Mouse (Mus musculus): ENCODE data around the gene Zdhhc14. TPM values are rescaled to one million over a fixed set of nuclear protein-coding genes. Genes with fewer than 3 reads are reported as not detected.

Zdhhc14 gene
- polyA plus RNA-seq, 1 experiment: 0.86 TPM

DNA sequence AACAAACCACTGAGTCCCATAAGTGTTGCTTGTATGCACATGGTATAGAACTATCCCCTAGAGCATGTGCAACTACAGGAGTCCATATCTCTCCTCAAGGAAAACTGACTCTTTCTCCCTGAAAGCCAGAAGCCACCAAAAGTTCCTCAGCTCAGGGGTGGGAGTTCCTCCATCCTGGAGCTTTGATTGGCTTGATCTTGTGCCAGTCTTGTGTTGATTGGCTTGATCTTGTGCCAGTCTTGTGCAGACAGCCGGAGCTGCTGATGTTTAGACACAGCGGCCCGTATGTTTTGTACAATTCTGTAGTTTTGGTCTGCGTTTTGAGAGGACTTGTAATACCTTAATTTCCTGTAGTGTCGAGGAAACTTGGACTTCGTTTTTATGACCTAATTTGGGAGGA, 70.8 kb downstream of the Zdhhc14 start:
- no peak overlapping the region for H3K4me2 ChIP-seq (ENCODE audit: low read depth)
- TF ChIP-seq REST (IDR thresholded peaks at IDR 0.05; ENCODE audit: insufficient read depth, insufficient read length) (no peak), MAX (IDR thresholded peaks at IDR 0.05; ENCODE audit: low read depth) (no peak), SRF (IDR thresholded peaks at IDR 0.05; ENCODE audit: control insufficient read depth, insufficient read length, low read depth) (no peak), E2F4 (IDR thresholded peaks at IDR 0.05; ENCODE audit: insufficient read depth) (no peak), POLR2A (IDR thresholded peaks at IDR 0.05; ENCODE audit: insufficient read length, low read depth) (no peak), MYOG (IDR thresholded peaks at IDR 0.05; ENCODE audit: control insufficient read depth in 1 of 3, insufficient read depth in 1 of 3, insufficient read length in 2 of 3, low read depth in 2 of 3) (no peak), USF1 (IDR thresholded peaks at IDR 0.05; ENCODE audit: low read depth) (no peak), POLR2AphosphoS2 (IDR thresholded peaks at IDR 0.05; ENCODE audit: insufficient read length, low read depth) (no peak), TCF12 (IDR thresholded peaks at IDR 0.05; ENCODE audit: insufficient read depth, poor library complexity, severe bottlenecking) (no peak), MYOD1 (IDR thresholded peaks at IDR 0.05; ENCODE audit: control insufficient read depth in 1 of 3, insufficient read length in 2 of 3, low read depth in 2 of 3) (no peak), CEBPB (IDR thresholded peaks at IDR 0.05; ENCODE audit: insufficient read depth, poor library complexity, severe bottlenecking) (no peak)
- no peak overlapping the region for H3K4me3 ChIP-seq
- no peaks in the 10 kb centered on the region for H3K36me3 ChIP-seq (ENCODE audit: control insufficient read depth, insufficient read depth)
- H3ac ChIP-seq (ENCODE audit: control insufficient read depth, insufficient read length): no peak overlapping the region
- H3K79me2 ChIP-seq (ENCODE audit: control insufficient read depth, insufficient read depth): no peaks in the 10 kb centered on the region
- H3K27me3 ChIP-seq (ENCODE audit: control insufficient read depth, insufficient read depth, insufficient read length): peaks cover 21% of the 10 kb centered on the region

GRCm38 (mm10) chr17:5566006-5566405, 73.6 kb downstream of the Zdhhc14 start:
- Histone ChIP-seq H3K27me3 (ENCODE audit: control insufficient read depth, insufficient read depth, insufficient read length) (peaks cover 21% of the 10 kb centered on the region), H3K4me3 (no peak overlapping the region), H3ac (ENCODE audit: control insufficient read depth, insufficient read length) (no peak overlapping the region), H3K4me2 (ENCODE audit: low read depth) (no peak overlapping the region), H3K36me3 (ENCODE audit: control insufficient read depth, insufficient read depth) (no peaks in the 10 kb centered on the region), H3K79me2 (ENCODE audit: control insufficient read depth, insufficient read depth) (no peaks in the 10 kb centered on the region)
- no peak for TF ChIP-seq E2F4 (IDR thresholded peaks at IDR 0.05; ENCODE audit: insufficient read depth)
- TF ChIP-seq POLR2AphosphoS2 (IDR thresholded peaks at IDR 0.05; ENCODE audit: insufficient read length, low read depth): no peak
- no peak for TF ChIP-seq REST (IDR thresholded peaks at IDR 0.05; ENCODE audit: insufficient read depth, insufficient read length)
- TF ChIP-seq TCF3 (IDR thresholded peaks at IDR 0.05; ENCODE audit: insufficient read length, low read depth): no peak
- TF ChIP-seq MYOG (IDR thresholded peaks at IDR 0.05; ENCODE audit: control insufficient read depth in 1 of 3, insufficient read depth in 1 of 3, insufficient read length in 2 of 3, low read depth in 2 of 3): no peak
- TF ChIP-seq POLR2A (IDR thresholded peaks at IDR 0.05; ENCODE audit: insufficient read length, low read depth): no peak
- no peak for TF ChIP-seq CEBPB (IDR thresholded peaks at IDR 0.05; ENCODE audit: insufficient read depth, poor library complexity, severe bottlenecking)
- no peak for TF ChIP-seq MYOD1 (IDR thresholded peaks at IDR 0.05; ENCODE audit: control insufficient read depth in 1 of 3, insufficient read length in 2 of 3, low read depth in 2 of 3)
- TF ChIP-seq USF1 (IDR thresholded peaks at IDR 0.05; ENCODE audit: low read depth): no peak
- no peak for TF ChIP-seq SRF (IDR thresholded peaks at IDR 0.05; ENCODE audit: control insufficient read depth, insufficient read length, low read depth)
- TF ChIP-seq MAX (IDR thresholded peaks at IDR 0.05; ENCODE audit: low read depth): no peak
- TF ChIP-seq TCF12 (IDR thresholded peaks at IDR 0.05; ENCODE audit: insufficient read depth, poor library complexity, severe bottlenecking): no peak

- Histone ChIP-seq H3K36me3 (ENCODE audit: control insufficient read depth, insufficient read depth) (no peaks in the 10 kb centered on the region), H3ac (ENCODE audit: control insufficient read depth, insufficient read length) (no peak overlapping the region), H3K4me2 (ENCODE audit: low read depth) (no peak overlapping the region), H3K79me2 (ENCODE audit: control insufficient read depth, insufficient read depth) (no peaks in the 10 kb centered on the region), H3K4me3 (no peak overlapping the region), H3K27me3 (ENCODE audit: control insufficient read depth, insufficient read depth, insufficient read length) (peaks cover 21% of the 10 kb centered on the region)
- TF ChIP-seq POLR2A (IDR thresholded peaks at IDR 0.05; ENCODE audit: insufficient read length, low read depth): no peak
- no peak for TF ChIP-seq POLR2AphosphoS2 (IDR thresholded peaks at IDR 0.05; ENCODE audit: insufficient read length, low read depth)
- no peak for TF ChIP-seq TCF12 (IDR thresholded peaks at IDR 0.05; ENCODE audit: insufficient read depth, poor library complexity, severe bottlenecking)
- TF ChIP-seq SRF (IDR thresholded peaks at IDR 0.05; ENCODE audit: control insufficient read depth, insufficient read length, low read depth): no peak
- no peak for TF ChIP-seq USF1 (IDR thresholded peaks at IDR 0.05; ENCODE audit: low read depth)
- TF ChIP-seq CEBPB (IDR thresholded peaks at IDR 0.05; ENCODE audit: insufficient read depth, poor library complexity, severe bottlenecking): no peak
Observed at GRCm38 (mm10) chr17:5567943-5568342, 75.6 kb downstream of the Zdhhc14 start.

GRCm38 (mm10) chr17:5569131-5570030, 77.0 kb downstream of the Zdhhc14 start:
- H3K4me3 ChIP-seq: no peak overlapping the region
- H3K79me2 ChIP-seq (ENCODE audit: control insufficient read depth, insufficient read depth): no peaks in the 10 kb centered on the region
- no peak overlapping the region for H3K4me2 ChIP-seq (ENCODE audit: low read depth)
- H3K36me3 ChIP-seq (ENCODE audit: control insufficient read depth, insufficient read depth): no peaks in the 10 kb centered on the region
- H3K27me3 ChIP-seq (ENCODE audit: control insufficient read depth, insufficient read depth, insufficient read length): peaks cover 10% of the 10 kb centered on the region
- no peak overlapping the region for H3ac ChIP-seq (ENCODE audit: control insufficient read depth, insufficient read length)
- TF ChIP-seq REST (IDR thresholded peaks at IDR 0.05; ENCODE audit: insufficient read depth, insufficient read length) (no peak), E2F4 (IDR thresholded peaks at IDR 0.05; ENCODE audit: insufficient read depth) (no peak), USF1 (IDR thresholded peaks at IDR 0.05; ENCODE audit: low read depth) (no peak), TCF3 (IDR thresholded peaks at IDR 0.05; ENCODE audit: insufficient read length, low read depth) (no peak)
